Mouse (Mus musculus) left cerebral cortex, postnatal 4 days (tissue): ENCODE data around the gene 2700097O09Rik. TPM values are rescaled to one million over a fixed set of nuclear protein-coding genes. Genes with fewer than 3 reads are reported as not detected.

Experiments
- total RNA-seq, 2 experiments: library from RNA; stranded (reverse); gene quantifications; 2 replicates each; pipeline ENCODE4 v1.2.3; 2021

2700097O09Rik gene
- total RNA-seq, 2 experiments from 2014 or later: 12.6 to 13.8 TPM

Other genes starting within 250 kb of the 2700097O09Rik start
- gene Cfl2, start 217.2 kb downstream of the 2700097O09Rik start, total RNA-seq: 100 to 1,000 TPM; 229 to 245 TPM
- gene Gm20403, start 93.6 kb downstream of the 2700097O09Rik start, total RNA-seq: not detected
- gene Baz1a, start 65.8 kb downstream of the 2700097O09Rik start, total RNA-seq: 1 to 10 TPM; 3.9 to 4.0 TPM
- 100 to 1,000 TPM; 108 to 111 TPM for gene Srp54a, start 152 bp upstream of the 2700097O09Rik start, total RNA-seq
- 10 to 100 TPM; 32.6 to 47.0 TPM for gene Fam177a, start 44.4 kb upstream of the 2700097O09Rik start, total RNA-seq
- 10 to 100 TPM; 52.7 to 56.2 TPM for gene Srp54b, start 75.0 kb upstream of the 2700097O09Rik start, total RNA-seq
- 10 to 100 TPM in 1 of 2 experiments, 1 to 10 TPM in 1; 1.8 to 13.0 TPM for gene 1700047I17Rik2, start 119.5 kb upstream of the 2700097O09Rik start, total RNA-seq
- 10 to 100 TPM; 34.4 to 41.0 TPM for gene Srp54c, start 150.1 kb upstream of the 2700097O09Rik start, total RNA-seq
- 10 to 100 TPM in 1 of 2 experiments, 1 to 10 TPM in 1; 9.5 to 12.7 TPM for gene 1110008L16Rik, start 219.5 kb upstream of the 2700097O09Rik start, total RNA-seq
- 10 to 100 TPM; 15.5 to 20.5 TPM for gene Ppp2r3c, start 222.9 kb upstream of the 2700097O09Rik start, total RNA-seq